ENCODE assay signal across 31 mouse cellular contexts in the genomic region with DNA sequence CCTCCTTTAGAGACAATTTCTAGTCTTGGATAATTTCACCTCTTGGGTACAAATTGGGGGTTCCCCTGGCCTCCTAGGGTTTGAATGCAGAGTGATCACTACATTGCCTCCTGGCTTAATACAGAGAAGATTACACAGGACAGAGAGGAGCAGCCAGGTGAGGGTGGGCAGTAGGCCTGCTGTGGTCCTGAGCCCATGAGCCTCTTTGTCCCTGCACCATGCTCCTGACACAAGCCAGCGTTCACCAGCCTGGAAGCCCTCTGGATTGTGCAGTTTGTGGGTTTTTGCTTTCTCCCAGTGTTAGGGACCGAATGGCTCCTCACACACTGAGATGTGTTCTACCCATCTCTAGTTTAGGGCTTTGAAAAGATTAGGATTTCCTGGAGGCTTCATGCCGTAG. TPM values are rescaled to one million over a fixed set of nuclear protein-coding genes. Genes with fewer than 3 reads are reported as not detected.
DNase-seq lines count a peak whose midpoint lies in the region; ATAC-seq and TF ChIP-seq lines count a peak whose summit lies in the region.
"Had no signal": no experiment of that assay in that cellular context is flagged by ENCODE, and none has a peak within 500 bp of the region (broad histone marks: within the 10 kb centered on the region; RNA-seq: fewer than 3 reads in every experiment).

No protein-coding gene starts in this region.

- TF ChIP-seq CTCF in lung, postnatal 0 days (IDR thresholded peaks at IDR 0.05): no peak
- no peak for TF ChIP-seq CTCF in lung, adult 2 months (IDR thresholded peaks at IDR 0.05; ENCODE audit: insufficient read depth, low read length)
- no peak for TF ChIP-seq CTCF in liver, postnatal 0 days (IDR thresholded peaks at IDR 0.05; ENCODE audit: low read depth)

- H3K9ac ChIP-seq in lung, postnatal 0 days (replicated peaks; ENCODE audit: low read depth): no peak overlapping the region
- peak overlapping the region; percentile 61 for H3K9ac ChIP-seq in liver, embryonic 12.5 days
- 0 out of 2 replicates have a peak overlapping the region, but pooled peaks have one; percentile 4 for H3K9ac ChIP-seq in liver, postnatal 0 days (replicated peaks)
- H3K9ac ChIP-seq: embryonic facial prominence, embryonic 12.5 days; forebrain, embryonic 12.5 days; forebrain, postnatal 0 days; hindbrain, embryonic 15.5 days; kidney, embryonic 15.5 days; limb, embryonic 13.5 days; lung, embryonic 14.5 days; neural tube, embryonic 12.5 days had no signal

- H3K4me3 ChIP-seq in lung, postnatal 0 days (ENCODE audit: low read depth, low read length): no peak overlapping the region
- H3K4me3 ChIP-seq in lung, adult 2 months (replicated peaks; ENCODE audit: extremely low read depth, low read depth, low read length): no peak overlapping the region
- H3K4me3 ChIP-seq in liver, embryonic 12.5 days: peak overlapping the region; percentile 38
- H3K4me3 ChIP-seq in liver, postnatal 0 days (ENCODE audit: low read depth, low read length): no peak overlapping the region
- H3K4me3 ChIP-seq: embryonic facial prominence, embryonic 12.5 days; forebrain, embryonic 12.5 days; hindbrain, embryonic 10.5 days; hindbrain, embryonic 15.5 days; kidney, embryonic 15.5 days; layer of hippocampus, adult 2 months; limb, embryonic 13.5 days; myocyte; neural tube, embryonic 12.5 days had no signal

- TF ChIP-seq POLR2A in lung, adult 2 months (IDR thresholded peaks at IDR 0.05; ENCODE audit: borderline replicate concordance, extremely low read depth, low read depth, low read length): no peak

- no peaks in the 10 kb centered on the region for H3K9me3 ChIP-seq in lung, postnatal 0 days (ENCODE audit: low read length)
- H3K9me3 ChIP-seq in liver, embryonic 12.5 days (replicated peaks): no peaks in the 10 kb centered on the region
- no peaks in the 10 kb centered on the region for H3K9me3 ChIP-seq in liver, postnatal 0 days (ENCODE audit: low read length)
- H3K9me3 ChIP-seq: embryonic facial prominence, embryonic 12.5 days; forebrain, embryonic 12.5 days; hindbrain, embryonic 10.5 days; hindbrain, embryonic 15.5 days; kidney, embryonic 15.5 days; limb, embryonic 13.5 days; neural tube, embryonic 12.5 days had no signal

- TF ChIP-seq EP300 in lung, postnatal 0 days (IDR thresholded peaks at IDR 0.05): no peak
- no peak for TF ChIP-seq EP300 in liver, postnatal 0 days (IDR thresholded peaks at IDR 0.05; ENCODE audit: low read depth)

- H3K27me3 ChIP-seq in lung, postnatal 0 days (replicated peaks; ENCODE audit: insufficient read depth, low read length): no peaks in the 10 kb centered on the region
- no peaks in the 10 kb centered on the region for H3K27me3 ChIP-seq in liver, embryonic 12.5 days (replicated peaks)
- H3K27me3 ChIP-seq in liver, postnatal 0 days (ENCODE audit: insufficient read depth, low read length): no peaks in the 10 kb centered on the region
- H3K27me3 ChIP-seq: embryonic facial prominence, embryonic 12.5 days; kidney, embryonic 15.5 days; neural tube, embryonic 12.5 days had no signal

- WGBS in lung, postnatal 0 days: 79% methylated on average over 3 of the region's 3 CpGs
- WGBS in lung, adult 2 months: 77% methylated on average over 3 of the region's 3 CpGs
- WGBS in liver, embryonic 12.5 days (ENCODE audit: insufficient replicate concordance): 57% methylated on average over 3 of the region's 3 CpGs
- 61% methylated on average over 3 of the region's 3 CpGs for WGBS in liver, postnatal 0 days (ENCODE audit: insufficient replicate concordance)

- ATAC-seq in lung, postnatal 0 days: no peak
- peak; percentile 4; the same call in 1 of the 2 replicates for ATAC-seq in liver, embryonic 12.5 days
- ATAC-seq in liver, postnatal 0 days: no peak
- ATAC-seq: forebrain, postnatal 0 days; inflammation-experienced regulatory T-cells, adult 6 months had no signal

- peak overlapping the region; percentile 15; the same call in 1 of the 2 replicates for H3K27ac ChIP-seq in lung, postnatal 0 days (ENCODE audit: low read length)
- H3K27ac ChIP-seq in liver, embryonic 12.5 days: peak overlapping the region; percentile 82
- H3K27ac ChIP-seq in liver, postnatal 0 days (ENCODE audit: low read depth): peak overlapping the region; percentile 20
- H3K27ac ChIP-seq: embryonic facial prominence, embryonic 12.5 days; forebrain, embryonic 12.5 days; hindbrain, embryonic 10.5 days; hindbrain, embryonic 15.5 days; kidney, embryonic 15.5 days; layer of hippocampus, adult 2 months; limb, embryonic 13.5 days; neural tube, embryonic 12.5 days; stomach, postnatal 0 days had no signal

- peaks cover 11% of the 10 kb centered on the region; the same call in 1 of the 2 replicates for H3K4me1 ChIP-seq in lung, postnatal 0 days (ENCODE audit: insufficient read depth, low read depth, low read length)
- H3K4me1 ChIP-seq in lung, adult 2 months (ENCODE audit: control insufficient read depth, insufficient read depth, low read length): peaks cover 11% of the 10 kb centered on the region; the same call in 1 of the 2 replicates
- H3K4me1 ChIP-seq in liver, embryonic 12.5 days: peaks cover 84% of the 10 kb centered on the region
- peaks cover 53% of the 10 kb centered on the region for H3K4me1 ChIP-seq in liver, postnatal 0 days (ENCODE audit: insufficient read depth)
- H3K4me1 ChIP-seq: forebrain, embryonic 12.5 days; neural tube, embryonic 12.5 days had no signal

- peak; percentile 78 for DNase-seq in heart, adult 11 months
- DNase-seq in heart, postnatal 4 days: no peak
- DNase-seq in lung, postnatal 0 days (ENCODE audit: low spot score): no peak
- DNase-seq in lung, adult 2 months: no peak
- DNase-seq in liver, postnatal 0 days: no peak
- DNase-seq in lung, postnatal 14 days: no peak
- DNase-seq in urinary bladder, postnatal 36 days (ENCODE audit: low spot score in 2 of 2): no peak
- DNase-seq: cerebellum, adult 11-12 months; cerebellum, adult 9-11 months; embryo, embryonic 11 days; forebrain, postnatal 0 days; gastrocnemius, postnatal 10 days; kidney, adult 11 months; kidney, postnatal 36 days; right cerebral cortex, postnatal 4 days; thymus, adult 2 months; thymus, postnatal 36 days had no signal

- H3K4me2 ChIP-seq in lung, postnatal 0 days (replicated peaks; ENCODE audit: low read depth, low read length): no peak overlapping the region
- peak overlapping the region; percentile 70 for H3K4me2 ChIP-seq in liver, embryonic 12.5 days
- peak overlapping the region; percentile 49 for H3K4me2 ChIP-seq in liver, postnatal 0 days (ENCODE audit: low read depth, low read length)
- H3K4me2 ChIP-seq: embryonic facial prominence, embryonic 12.5 days; forebrain, embryonic 12.5 days; hindbrain, embryonic 15.5 days; kidney, embryonic 15.5 days; limb, embryonic 13.5 days; lung, embryonic 14.5 days; midbrain, embryonic 11.5 days; neural tube, embryonic 12.5 days had no signal

- H3K36me3 ChIP-seq in lung, postnatal 0 days (ENCODE audit: insufficient read depth, low read length): no peaks in the 10 kb centered on the region
- no peaks in the 10 kb centered on the region for H3K36me3 ChIP-seq in liver, embryonic 12.5 days
- H3K36me3 ChIP-seq in liver, postnatal 0 days (replicated peaks; ENCODE audit: insufficient read depth, low read length): no peaks in the 10 kb centered on the region
- H3K36me3 ChIP-seq: embryonic facial prominence, embryonic 12.5 days; forebrain, embryonic 12.5 days; hindbrain, embryonic 10.5 days; hindbrain, embryonic 15.5 days; kidney, embryonic 15.5 days; limb, embryonic 13.5 days; neural tube, embryonic 12.5 days had no signal

RNA-seq across cellular contexts. Expression of a gene that starts 1.8 kb away (rescaled TPM):
- total RNA-seq in heart, postnatal 4 days (2021): 10 to 100 TPM; 12.5 to 12.7 TPM
- polyA plus RNA-seq in lung, postnatal 0 days (2015; fragmentation: Nextera tagmentation; extraction: Ambion mirVana): 25.1 and 26.4 TPM in 2 replicates
- polyA plus RNA-seq in lung, adult 2 months (2012; rRNA removed): 70.0 and 74.4 TPM in 2 replicates
- 20.9 and 21.3 TPM in 2 replicates for polyA plus RNA-seq in liver, embryonic 12.5 days (2016; fragmentation: Nextera tagmentation; extraction: Ambion mirVana)
- 25.6 and 25.8 TPM in 2 replicates for polyA plus RNA-seq in liver, postnatal 0 days (2015; fragmentation: Nextera tagmentation; extraction: Ambion mirVana)

Comparison
In these comparisons a context has a peak if more than half of its experiments do, and no peak if none do; other contexts are left out.
1. H3K27ac ChIP-seq: peak in every context shown above with its lines; median percentile 82 in liver, embryonic 12.5 days; 20 in liver, postnatal 0 days; 15 in lung, postnatal 0 days.